Mouse (Mus musculus) midbrain, embryonic 11.5 days (tissue): Measurements from ENCODE around the gene Ces4a. TPM values are rescaled to one million over a fixed set of nuclear protein-coding genes. Genes with fewer than 3 reads are reported as not detected.

ENCODE experiments used
- ATAC-seq: fragments of 200-750 bp; cut with Nextera tagmentation; 2 replicates; pipeline ENCODE4 v1.8.0; 2017; ENCODE audit warnings: moderate TSS enrichment, moderate library complexity; ENCODE audit not compliant: low FRiP score
- DNase-seq: peaks from one replicate; pipeline ENCODE4 v3.0.0; 2015; ENCODE audit warnings: low spot score; ENCODE audit errors: missing footprints
- H3K27ac ChIP-seq: fragments of 300-500 bp; sonication (generic); 2 replicates; pipeline ENCODE4 v1.5.1; 2014; ENCODE audit warnings: low read depth, low read length
- H3K27me3 ChIP-seq: fragments of 300-500 bp; sonication (generic); 2 replicates; pipeline ENCODE4 v1.6.1; 2014; ENCODE audit warnings: mild to moderate bottlenecking, low read length, moderate library complexity, mixed read lengths; ENCODE audit not compliant: control insufficient read depth, insufficient read depth
- H3K36me3 ChIP-seq: fragments of 300-500 bp; sonication (generic); 2 replicates; pipeline ENCODE4 v1.6.1; 2014; ENCODE audit warnings: mild to moderate bottlenecking, low read length, moderate library complexity, mixed read lengths; ENCODE audit not compliant: control insufficient read depth, insufficient read depth
- H3K4me1 ChIP-seq: fragments of 300-500 bp; sonication (generic); 2 replicates; pipeline ENCODE4 v1.6.1; 2014; ENCODE audit warnings: low read length; ENCODE audit not compliant: control insufficient read depth, insufficient read depth
- H3K4me2 ChIP-seq: fragments of 300-500 bp; sonication (generic); 2 replicates; pipeline ENCODE4 v1.6.1; 2014; ENCODE audit warnings: mild to moderate bottlenecking, moderate library complexity
- H3K4me3 ChIP-seq: fragments of 300-500 bp; sonication (generic); 2 replicates; pipeline ENCODE4 v1.5.1; 2014; ENCODE audit warnings: low read depth, low read length
- H3K9ac ChIP-seq: fragments of 300-500 bp; sonication (generic); 2 replicates; pipeline ENCODE4 v1.6.1; 2014; ENCODE audit warnings: low read length
- H3K9me3 ChIP-seq: fragments of 300-500 bp; sonication (generic); 2 replicates; pipeline ENCODE4 v1.6.1; 2016; ENCODE audit warnings: low read length; ENCODE audit not compliant: control insufficient read depth
- WGBS: fragments of 180-500 bp; shearing (Covaris S2); extraction: QIAGEN DNeasy Blood & Tissue Kit; methylation state at CpG from one replicate; pipeline ENCODE4 v1.1.7; 2014; 5-methylcytosine and 5-hydroxymethylcytosine counted together
- polyA plus RNA-seq: library from polyadenylated mRNA; unstranded; fragments of >200 nt; fragmentation: Nextera tagmentation; extraction: Ambion mirVana; gene quantifications from 2 replicates; pipeline ENCODE4 v1.2.1, GENCODE M21; 2014

The Ces4a gene
- polyA plus RNA-seq, 1 experiment from 2014 or later, result not detected

DNA sequence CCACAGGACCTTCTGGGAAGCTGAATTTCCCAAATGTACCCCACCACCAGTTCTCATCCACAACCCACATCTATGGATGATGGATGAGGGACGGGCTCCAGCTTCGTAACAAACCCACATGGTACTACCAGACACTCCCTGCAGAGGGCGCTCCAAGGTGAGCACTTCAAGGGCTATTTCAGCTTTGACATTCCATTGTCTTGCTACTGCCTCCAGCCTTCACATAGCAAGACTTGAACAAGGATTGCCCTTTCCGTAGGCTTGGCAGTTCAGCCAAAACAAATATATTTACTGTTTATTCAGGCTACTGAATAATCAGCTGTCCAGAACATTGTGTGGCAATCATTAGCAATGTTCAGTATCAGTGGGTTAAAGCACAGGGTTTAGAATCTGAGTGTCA is 6.8 kb downstream of the Ces4a start:
- WGBS, result 29% methylated on average over 4 of the region's 4 CpGs
- H3K4me1 ChIP-seq, result no peaks in the 10 kb centered on the region
- no peaks in the 10 kb centered on the region for H3K9me3 ChIP-seq
- H3K9ac ChIP-seq, result no peak overlapping the region
- H3K27ac ChIP-seq, result no peak overlapping the region
- ATAC-seq (no peak), DNase-seq (no peak)
- no peaks in the 10 kb centered on the region for H3K36me3 ChIP-seq
- no peak overlapping the region for H3K4me2 ChIP-seq
- no peaks in the 10 kb centered on the region for H3K27me3 ChIP-seq
- H3K4me3 ChIP-seq, result no peak overlapping the region

DNA sequence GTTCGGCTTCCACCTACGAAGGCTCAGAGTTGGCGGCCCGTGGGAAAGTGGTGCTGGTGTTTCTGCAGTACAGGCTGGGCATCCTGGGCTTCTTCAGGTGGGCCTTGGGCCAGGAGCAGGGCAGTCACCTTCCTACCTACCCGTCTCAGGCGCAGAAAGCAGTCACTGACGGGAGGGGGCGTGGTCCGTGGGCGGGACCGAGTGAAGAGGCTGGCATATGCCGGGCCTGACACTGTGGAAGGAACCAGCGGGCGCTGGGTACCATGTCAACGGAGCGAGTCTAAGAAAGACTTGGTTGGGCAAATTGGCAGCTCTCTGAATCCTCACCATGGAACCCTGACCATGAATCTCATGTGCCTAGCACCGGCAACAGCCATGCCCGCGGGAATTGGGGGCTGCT is 10.8 kb downstream of the Ces4a start:
- DNase-seq, result no peak
- H3K4me2 ChIP-seq, result no peak overlapping the region
- no peak overlapping the region for H3K9ac ChIP-seq
- H3K27me3 ChIP-seq, result no peaks in the 10 kb centered on the region
- no peaks in the 10 kb centered on the region for H3K4me1 ChIP-seq
- H3K9me3 ChIP-seq, result no peaks in the 10 kb centered on the region
- no peak overlapping the region for H3K4me3 ChIP-seq
- H3K36me3 ChIP-seq, result no peaks in the 10 kb centered on the region
- H3K27ac ChIP-seq, result no peak overlapping the region
- ATAC-seq, result no peak
- 44% methylated on average over 19 of the region's 19 CpGs for WGBS

DNA sequence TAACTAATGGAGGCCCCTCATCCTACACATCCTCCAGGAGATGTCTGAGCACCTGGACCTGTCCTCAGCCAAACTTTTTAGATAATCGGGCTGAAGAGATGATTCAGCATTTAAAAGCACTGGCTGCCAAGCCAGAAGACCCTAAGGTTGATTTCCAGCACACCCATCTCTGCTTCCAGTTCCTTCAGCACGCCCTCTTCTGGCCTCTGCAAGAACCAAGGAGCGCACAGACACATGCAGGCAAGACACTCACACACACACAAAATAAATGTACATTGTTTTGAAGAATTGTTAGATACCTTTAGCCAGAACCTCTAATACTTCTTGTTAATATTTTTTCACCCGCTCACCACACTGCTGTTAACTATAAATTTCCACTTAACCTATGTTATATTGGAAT is 20.1 kb downstream of the Ces4a start:
- no peak overlapping the region for H3K4me3 ChIP-seq
- no peaks in the 10 kb centered on the region for H3K9me3 ChIP-seq
- H3K4me2 ChIP-seq, result no peak overlapping the region
- peaks cover 2% of the 10 kb centered on the region; the same call in 1 of the 2 replicates for H3K27me3 ChIP-seq
- DNase-seq (no peak), ATAC-seq (no peak)
- no peaks in the 10 kb centered on the region for H3K4me1 ChIP-seq
- H3K36me3 ChIP-seq, result no peaks in the 10 kb centered on the region
- no peak overlapping the region for H3K9ac ChIP-seq
- 58% methylated on average over 4 of the region's 4 CpGs for WGBS
- no peak overlapping the region for H3K27ac ChIP-seq

DNA sequence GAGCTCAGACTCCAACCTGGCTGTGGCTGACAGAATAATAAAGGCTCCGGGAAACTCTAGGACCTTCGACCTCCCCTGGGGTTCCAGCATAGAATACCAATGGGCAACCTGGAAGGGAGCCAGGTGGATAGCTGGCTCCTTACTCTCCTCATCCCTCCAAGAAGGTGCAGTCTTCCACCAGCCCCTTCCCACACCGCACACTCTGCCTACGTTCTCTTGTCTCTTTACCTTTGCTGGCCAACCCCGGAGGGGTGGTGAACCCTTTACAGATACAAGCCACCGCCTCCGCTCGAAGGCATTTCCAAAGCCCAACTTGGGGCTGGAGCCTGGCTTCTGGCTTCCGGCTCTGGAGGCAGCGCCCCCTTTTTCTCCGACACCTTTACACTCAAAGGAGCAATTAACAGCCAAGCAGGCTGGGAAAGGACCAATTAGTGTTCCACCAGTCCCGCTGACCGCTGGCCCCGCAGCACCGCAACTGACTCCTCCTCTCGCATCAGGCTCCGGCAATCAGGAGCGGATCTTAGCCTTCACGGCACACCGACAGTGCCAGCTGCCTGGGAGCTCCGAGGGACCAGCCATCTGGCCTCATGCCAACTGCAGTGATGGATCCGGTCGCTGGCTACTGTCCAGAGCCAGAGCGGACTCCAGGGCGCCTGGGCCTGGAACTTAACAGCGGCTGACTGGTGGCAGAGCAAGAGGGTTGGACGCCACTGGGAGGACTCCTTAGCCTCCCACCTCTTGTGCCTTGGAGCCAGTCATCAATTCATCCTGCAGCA is 21.2 kb downstream of the Ces4a start:
- peaks cover 2% of the 10 kb centered on the region; the same call in 1 of the 2 replicates for H3K27me3 ChIP-seq
- no peak overlapping the region for H3K27ac ChIP-seq
- no peaks in the 10 kb centered on the region for H3K4me1 ChIP-seq
- H3K4me3 ChIP-seq, result peak overlapping the region; percentile 28
- H3K4me2 ChIP-seq, result peak overlapping the region; percentile 47
- H3K36me3 ChIP-seq, result no peaks in the 10 kb centered on the region
- peak; percentile 81 for ATAC-seq
- peak; percentile 92 for DNase-seq
- peak overlapping the region; percentile 49 for H3K9ac ChIP-seq
- 3% methylated on average over 27 of the region's 27 CpGs for WGBS
- H3K9me3 ChIP-seq, result no peaks in the 10 kb centered on the region

GRCm38 (mm10) chr8:105154316-105154715 is 22.7 kb downstream of the Ces4a start:
- Histone ChIP-seq H3K27ac (no peak overlapping the region), H3K27me3 (peaks cover 2% of the 10 kb centered on the region; the same call in 1 of the 2 replicates), H3K4me2 (no peak overlapping the region), H3K9ac (no peak overlapping the region), H3K9me3 (no peaks in the 10 kb centered on the region), H3K4me3 (no peak overlapping the region), H3K36me3 (no peaks in the 10 kb centered on the region), H3K4me1 (no peaks in the 10 kb centered on the region)
- no peak for ATAC-seq
- WGBS, result 94% methylated on average over 5 of the region's 5 CpGs
- no peak for DNase-seq

DNA sequence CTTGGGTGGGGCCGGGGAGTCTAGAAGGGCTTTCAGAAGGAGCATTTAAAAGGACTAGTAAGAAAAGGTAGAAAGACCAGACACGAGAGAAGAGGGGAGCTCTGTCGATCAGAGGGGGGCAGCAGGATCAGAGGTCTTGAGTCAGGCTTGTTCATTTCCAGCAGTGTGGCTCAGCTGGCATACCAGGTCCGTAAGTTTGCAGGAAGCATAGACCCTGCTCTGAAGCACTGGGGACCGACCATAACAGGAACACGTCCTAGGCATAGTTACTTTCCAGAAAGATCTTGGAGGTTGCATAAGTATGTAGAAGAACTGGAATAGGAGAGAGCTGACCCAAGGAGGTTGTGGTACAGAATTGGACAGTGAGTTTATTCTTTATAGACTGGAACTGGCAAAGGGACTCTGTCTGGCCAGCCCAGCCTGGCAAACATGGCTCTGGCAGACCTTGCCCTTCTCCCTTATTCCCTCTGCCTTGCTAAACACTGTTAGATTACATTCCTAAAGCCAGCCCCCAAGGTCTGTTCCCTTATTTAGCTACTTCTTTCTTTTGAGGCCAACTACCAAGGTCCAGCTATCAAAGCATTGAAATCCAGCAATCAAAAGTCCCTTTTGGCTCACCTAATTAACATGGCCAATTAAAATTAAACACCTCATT is 23.6 kb downstream of the Ces4a start:
- WGBS, result 84% methylated on average over 6 of the region's 6 CpGs
- ATAC-seq, result no peak

GRCm38 (mm10) chr8:105157555-105157954 is 26.0 kb downstream of the Ces4a start:
- peak; percentile 86 for DNase-seq
- no peak overlapping the region for H3K4me2 ChIP-seq

More for the DNA sequence above, 23.6 kb downstream of the Ces4a start:
- Histone ChIP-seq H3K9me3 (no peaks in the 10 kb centered on the region), H3K36me3 (no peaks in the 10 kb centered on the region), H3K9ac (no peak overlapping the region), H3K27me3 (peaks cover 2% of the 10 kb centered on the region; the same call in 1 of the 2 replicates), H3K27ac (no peak overlapping the region), H3K4me3 (no peak overlapping the region), H3K4me2 (no peak overlapping the region), H3K4me1 (no peaks in the 10 kb centered on the region)
- no peak for DNase-seq

DNA sequence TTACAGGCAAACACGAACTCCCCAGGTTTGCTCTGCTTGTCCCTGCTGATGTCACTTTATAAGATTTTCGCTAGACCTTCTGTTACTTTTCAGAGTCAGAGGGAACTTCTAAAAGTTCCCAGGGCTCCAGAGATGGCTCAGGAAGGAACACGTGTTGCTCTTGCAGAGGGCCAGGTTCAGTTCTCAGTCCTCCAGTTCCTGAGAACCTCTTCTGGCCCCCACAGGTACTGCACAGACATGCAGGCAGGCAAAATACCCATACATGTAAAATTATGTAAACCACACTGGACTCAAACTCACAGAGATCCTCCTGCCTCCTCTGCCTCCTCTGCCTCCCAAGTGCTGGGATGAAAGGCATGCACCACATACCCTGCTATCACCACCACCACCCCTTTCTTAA is 26.5 kb downstream of the Ces4a start:
- WGBS, result 83% methylated on average over 3 of the region's 3 CpGs
- no peak for ATAC-seq
- no peak overlapping the region for H3K4me3 ChIP-seq
- H3K36me3 ChIP-seq, result no peaks in the 10 kb centered on the region
- no peaks in the 10 kb centered on the region for H3K4me1 ChIP-seq
- no peak overlapping the region for H3K4me2 ChIP-seq
- DNase-seq, result peak; percentile 60
- no peak overlapping the region for H3K27ac ChIP-seq
- H3K9me3 ChIP-seq, result no peaks in the 10 kb centered on the region
- H3K27me3 ChIP-seq, result no peaks in the 10 kb centered on the region; the same call in 1 of the 2 replicates
- no peak overlapping the region for H3K9ac ChIP-seq

More at GRCm38 (mm10) chr8:105157555-105157954, 26.0 kb downstream of the Ces4a start:
- no peak for ATAC-seq
- Histone ChIP-seq H3K27ac (no peak overlapping the region), H3K9ac (no peak overlapping the region), H3K4me1 (no peaks in the 10 kb centered on the region), H3K27me3 (peaks cover 2% of the 10 kb centered on the region; the same call in 1 of the 2 replicates), H3K36me3 (no peaks in the 10 kb centered on the region), H3K9me3 (no peaks in the 10 kb centered on the region), H3K4me3 (no peak overlapping the region)
- 68% methylated on average over 10 of the region's 10 CpGs for WGBS

DNA sequence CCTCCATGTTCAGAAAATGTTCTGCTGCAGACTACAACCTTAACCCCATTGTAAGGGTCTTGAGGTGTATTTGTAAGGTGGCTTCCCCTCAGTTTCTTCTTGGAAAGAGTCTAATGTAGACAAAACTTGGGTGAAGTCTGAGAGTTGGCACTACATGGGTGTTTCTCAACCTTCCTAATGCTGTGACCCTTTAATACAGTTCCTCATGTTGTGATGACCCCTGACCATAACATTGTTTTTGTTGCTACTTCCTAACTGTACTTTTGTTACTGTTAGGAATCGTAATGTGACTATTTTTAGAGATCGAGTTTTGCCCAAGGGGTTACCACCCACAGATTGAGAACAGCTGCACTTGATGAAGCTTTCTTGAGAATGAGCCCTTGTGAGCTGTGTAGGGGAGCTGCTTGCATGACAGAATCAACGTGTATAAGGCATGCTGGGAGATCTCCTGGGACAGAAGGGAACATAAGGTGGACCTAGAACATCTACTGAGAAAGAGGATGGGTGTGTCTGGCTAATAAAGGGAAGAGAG is 29.6 kb downstream of the Ces4a start:
- Histone ChIP-seq H3K4me3 (no peak overlapping the region), H3K4me1 (no peaks in the 10 kb centered on the region), H3K9ac (no peak overlapping the region), H3K36me3 (no peaks in the 10 kb centered on the region), H3K9me3 (no peaks in the 10 kb centered on the region), H3K27me3 (no peaks in the 10 kb centered on the region), H3K27ac (no peak overlapping the region), H3K4me2 (no peak overlapping the region)
- peak; percentile 37 for DNase-seq
- WGBS, result 70% methylated on average over 3 of the region's 3 CpGs
- no peak for ATAC-seq
